ENCODE assay signal across 8 mouse cellular contexts in genomic region chr16:37684634-37685441, GRCm38 (mm10). TPM values are rescaled to one million over a fixed set of nuclear protein-coding genes. Genes with fewer than 3 reads are reported as not detected.
DNase-seq lines count a peak whose midpoint lies in the region; ATAC-seq lines count a peak whose summit lies in the region.

No protein-coding gene starts in this region.

- no peaks in the 10 kb centered on the region for H3K36me3 ChIP-seq in hindbrain, embryonic 16.5 days (ENCODE audit: control insufficient read depth, insufficient read depth, low read length)
- H3K36me3 ChIP-seq in megakaryocyte, embryonic 14.5 days (replicated peaks; ENCODE audit: low read length) = no peaks in the 10 kb centered on the region

- H3K27me3 ChIP-seq in hindbrain, embryonic 16.5 days (replicated peaks; ENCODE audit: control insufficient read depth, insufficient read depth, low read length) = no peaks in the 10 kb centered on the region
- peaks cover 4% of the 10 kb centered on the region for H3K27me3 ChIP-seq in megakaryocyte, embryonic 14.5 days (replicated peaks)

- peak overlapping the region; percentile 71 for H3K9ac ChIP-seq in hindbrain, embryonic 16.5 days (ENCODE audit: low read depth, low read length)

- no peaks in the 10 kb centered on the region for H3K9me3 ChIP-seq in hindbrain, embryonic 16.5 days (ENCODE audit: control insufficient read depth, low read length)
- H3K9me3 ChIP-seq in megakaryocyte, embryonic 14.5 days = no peaks in the 10 kb centered on the region

- DNase-seq in ZHBTc4 (ENCODE audit: low read depth, low spot score) = peak; percentile 91
- peak; percentile 90 to 91 for DNase-seq in cerebellum, postnatal 36 days
- DNase-seq in gastrocnemius, adult 18-20 months (ENCODE audit: low spot score) = peak; percentile 88
- DNase-seq in left cerebral cortex, adult 8-10 months (ENCODE audit: low spot score in 2 of 2) = peak; percentile 65 to 76
- DNase-seq in right cerebral cortex, postnatal 14 days = peak; percentile 78
- peak; percentile 85 for DNase-seq in yolk sac, embryonic 10.5 days (ENCODE audit: low spot score)

- ATAC-seq in hindbrain, embryonic 16.5 days = peak; percentile 61

- WGBS in hindbrain, embryonic 16.5 days = 2% methylated on average over 25 of the region's 25 CpGs

- peak overlapping the region; percentile 45 for H3K4me3 ChIP-seq in hindbrain, embryonic 16.5 days (ENCODE audit: low read length)
- H3K4me3 ChIP-seq in megakaryocyte, embryonic 14.5 days (replicated peaks) = peak overlapping the region; percentile 90

- peak overlapping the region; percentile 81 for H3K27ac ChIP-seq in hindbrain, embryonic 16.5 days (ENCODE audit: low read depth, low read length)

- peak overlapping the region; percentile 79 for H3K4me2 ChIP-seq in hindbrain, embryonic 16.5 days (ENCODE audit: low read length)

- H3K4me1 ChIP-seq in hindbrain, embryonic 16.5 days (ENCODE audit: control insufficient read depth, insufficient read depth, low read depth, low read length) = peaks cover 25% of the 10 kb centered on the region
- H3K4me1 ChIP-seq in megakaryocyte, embryonic 14.5 days = peaks cover 46% of the 10 kb centered on the region

RNA-seq across cellular contexts. Expression of gene Ndufb4, which starts 30.6 kb away (rescaled TPM):
- 100 to 1,000 TPM; 198 to 200 TPM for total RNA-seq in gastrocnemius, adult 18-20 months (2021)
- polyA plus RNA-seq in hindbrain, embryonic 16.5 days (2015; fragmentation: Nextera tagmentation; extraction: Ambion mirVana) = 48.5 and 64.7 TPM in 2 replicates
- 10 to 100 TPM; 62.1 to 83.1 (median 75.9) TPM for total RNA-seq in left cerebral cortex, adult 8-10 months (2022)
- 34.3 and 102 TPM in 2 replicates for polyA plus RNA-seq in megakaryocyte, embryonic 14.5 days (2012; ENCODE audit: insufficient read depth, low replicate concordance)

Comparison
In these comparisons a context has a peak if more than half of its experiments do, and no peak if none do; other contexts are left out.
1. Peak in every context shown above with its lines: DNase-seq, ATAC-seq, H3K4me3 ChIP-seq and H3K27ac ChIP-seq.